Mouse (Mus musculus) liver, postnatal 0 days (tissue): ENCODE data around the gene Tedc1. TPM values are rescaled to one million over a fixed set of nuclear protein-coding genes. Genes with fewer than 3 reads are reported as not detected.
A peak's percentile ranks its signal among the peaks of the same experiment; 100 is the strongest.

Experiments
- ATAC-seq: fragments of 200-750 bp; cut with Nextera tagmentation; 2 replicates; pipeline ENCODE4 v1.8.0; 2017; ENCODE audit warnings: mild to moderate bottlenecking, moderate library complexity
- DNase-seq: peaks from one replicate; pipeline ENCODE4 v3.0.0-alpha.2; 2016
- H3K27ac ChIP-seq: fragments of 300-500 bp; sonication (generic); 2 replicates; pipeline ENCODE4 v1.5.1; 2014; ENCODE audit warnings: antibody characterized with exemption, moderate library complexity, mild to moderate bottlenecking, low read depth
- H3K27me3 ChIP-seq: fragments of 300-500 bp; sonication (generic); 2 replicates; pipeline ENCODE4 v1.6.1; 2014; ENCODE audit warnings: low read length, control low read depth, mixed read lengths; ENCODE audit not compliant: insufficient read depth
- H3K36me3 ChIP-seq: fragments of 300-500 bp; sonication (generic); replicated peaks from 2 replicates; pipeline ENCODE4 v1.6.1; 2014; ENCODE audit warnings: mild to moderate bottlenecking, control low read depth, low read length, moderate library complexity, mixed read lengths; ENCODE audit not compliant: insufficient read depth
- H3K4me1 ChIP-seq: fragments of 300-500 bp; sonication (generic); 2 replicates; pipeline ENCODE4 v1.6.1; 2014; ENCODE audit warnings: antibody characterized with exemption, mild to moderate bottlenecking, control low read depth; ENCODE audit not compliant: insufficient read depth
- H3K4me2 ChIP-seq: fragments of 300-500 bp; sonication (generic); 2 replicates; pipeline ENCODE4 v1.6.1; 2014; ENCODE audit warnings: low read depth, mild to moderate bottlenecking, low read length, moderate library complexity, mixed read lengths
- H3K4me3 ChIP-seq: fragments of 300-500 bp; sonication (generic); 2 replicates; pipeline ENCODE4 v1.5.1; 2014; ENCODE audit warnings: low read depth, low read length
- H3K9ac ChIP-seq: fragments of 300-500 bp; sonication (generic); replicated peaks from 2 replicates; pipeline ENCODE4 v1.6.1; 2014; ENCODE audit warnings: mild to moderate bottlenecking, moderate library complexity
- H3K9me3 ChIP-seq: fragments of 300-500 bp; sonication (generic); 2 replicates; pipeline ENCODE4 v1.6.1; 2016; ENCODE audit warnings: mild to moderate bottlenecking, control low read depth, low read length, mixed read lengths
- CTCF ChIP-seq: sonication (generic); IDR thresholded peaks from 2 replicates; pipeline ENCODE4 v1.5.1; 2016; ENCODE audit warnings: antibody characterized with exemption, low read depth
- EP300 ChIP-seq: IDR thresholded peaks from 2 replicates; pipeline ENCODE4 v1.6.1; 2016; ENCODE audit warnings: antibody characterized with exemption, low read depth, mild to moderate bottlenecking
- WGBS: fragments of 180-500 bp; shearing (Covaris S2); extraction: QIAGEN DNeasy Blood & Tissue Kit; methylation state at CpG from one replicate; pipeline ENCODE4 v1.1.7; 2014; ENCODE audit not compliant: insufficient replicate concordance; 5-methylcytosine and 5-hydroxymethylcytosine counted together
- polyA plus RNA-seq: library from polyadenylated mRNA; unstranded; fragments of >200 nt; fragmentation: Nextera tagmentation; extraction: Ambion mirVana; gene quantifications from 2 replicates; pipeline ENCODE4 v1.2.1, GENCODE M21; 2015

Tedc1 gene
- polyA plus RNA-seq, 1 experiment from 2014 or later: 4.6 TPM

DNA sequence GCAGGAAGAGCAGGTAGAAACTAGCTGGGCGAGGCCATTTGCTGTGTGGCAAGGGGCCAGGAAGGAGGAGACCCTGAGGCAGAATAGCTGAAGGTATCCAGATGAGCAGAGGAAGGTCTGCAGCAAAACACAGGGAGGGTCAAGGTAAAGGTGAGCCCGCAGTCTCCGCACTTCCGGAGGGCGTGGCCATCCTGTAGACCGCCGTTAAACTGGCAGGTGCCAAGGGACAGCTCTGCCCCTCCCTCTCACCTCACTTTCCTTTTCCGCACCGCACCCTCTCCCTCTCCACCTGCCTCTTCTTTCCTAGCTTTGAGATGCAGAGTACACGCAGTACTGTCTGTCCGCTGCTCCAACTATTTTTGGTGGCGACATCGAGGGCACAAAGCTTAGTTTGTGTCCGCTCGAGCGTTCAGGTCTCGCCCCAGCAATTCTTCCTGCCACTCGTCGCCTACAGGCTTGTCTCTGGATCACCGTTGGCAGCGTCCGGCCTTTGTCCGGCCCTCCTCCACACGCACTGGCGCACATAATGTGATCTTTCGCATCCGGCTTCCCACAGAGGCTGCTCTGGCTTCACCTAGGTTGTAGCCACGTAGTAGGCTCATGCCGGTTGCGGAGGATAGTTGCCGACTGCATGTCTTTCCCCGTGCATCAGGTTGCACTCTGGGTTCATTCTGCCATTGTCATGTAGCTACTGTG, 997 bp upstream of the Tedc1 start:
- no peak for ATAC-seq
- H3K4me1 ChIP-seq: peaks cover 36% of the 10 kb centered on the region

DNA sequence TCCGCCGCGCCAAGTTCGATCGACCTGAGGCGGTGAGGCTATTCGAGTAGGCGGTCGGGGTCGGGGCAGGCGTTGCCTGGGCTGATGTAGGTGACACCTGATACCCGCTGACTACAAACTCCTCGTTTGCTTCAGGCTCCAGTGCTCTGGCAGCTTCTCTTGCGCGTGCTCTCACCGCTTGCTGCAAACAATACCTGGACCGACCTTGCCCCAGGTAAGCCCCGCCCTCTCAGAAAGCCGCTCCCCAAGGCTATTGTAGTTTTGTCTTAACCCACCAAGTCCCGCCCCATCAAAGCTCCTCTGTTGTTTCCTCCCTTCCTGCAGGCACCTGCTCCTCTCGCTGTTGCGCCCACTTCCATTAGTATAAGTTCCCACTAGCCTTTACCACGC, 314 bp downstream of the Tedc1 start:
- Histone ChIP-seq H3K9me3 (no peaks in the 10 kb centered on the region), H3K9ac (peak overlapping the region; percentile 76), H3K4me3 (peak overlapping the region; percentile 79), H3K27me3 (peaks cover 6% of the 10 kb centered on the region; the same call in 1 of the 2 replicates), H3K36me3 (no peaks in the 10 kb centered on the region), H3K4me2 (peak overlapping the region; percentile 96), H3K4me1 (peaks cover 31% of the 10 kb centered on the region), H3K27ac (peak overlapping the region; percentile 64)
- WGBS: 0% methylated on average over 23 of the region's 23 CpGs
- ATAC-seq (no peak; the same call in 1 of the 2 replicates), DNase-seq (peak; percentile 46)
- no peak for TF ChIP-seq CTCF
- no peak for TF ChIP-seq EP300

More for the DNA sequence above, 997 bp upstream of the Tedc1 start:
- peak overlapping the region; percentile 58 for H3K9ac ChIP-seq
- peaks cover 17% of the 10 kb centered on the region for H3K27me3 ChIP-seq
- peak overlapping the region; percentile 47 for H3K4me3 ChIP-seq
- H3K9me3 ChIP-seq: no peaks in the 10 kb centered on the region
- H3K27ac ChIP-seq: peak overlapping the region; percentile 60
- peak; percentile 57 for DNase-seq
- 7% methylated on average over 32 of the region's 32 CpGs for WGBS
- TF ChIP-seq CTCF: no peak; the same call in 1 of the 2 replicates
- TF ChIP-seq EP300: no peak
- H3K36me3 ChIP-seq: no peaks in the 10 kb centered on the region
- H3K4me2 ChIP-seq: peak overlapping the region; percentile 84

DNA sequence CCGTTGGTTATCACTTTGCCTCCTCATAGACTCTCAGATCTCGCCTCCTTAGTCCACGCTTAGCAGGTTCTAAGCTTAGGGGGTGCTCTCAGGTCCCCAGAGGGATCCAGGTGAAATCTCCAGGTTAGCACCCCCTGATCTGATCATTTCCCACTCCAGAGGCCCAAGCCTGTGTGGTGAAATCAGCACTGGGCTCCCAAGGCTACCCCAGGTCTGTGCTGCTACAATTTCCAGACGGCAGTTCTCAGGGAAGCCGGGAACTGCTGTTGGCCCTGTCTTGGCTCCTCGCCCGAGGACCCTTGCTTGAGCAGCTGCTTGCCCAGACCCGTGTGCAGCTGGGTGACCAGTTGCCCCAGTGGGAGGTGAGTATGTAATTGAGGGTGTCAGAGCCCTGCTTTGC, 781 bp downstream of the Tedc1 start:
- Histone ChIP-seq H3K9ac (peak overlapping the region; percentile 76), H3K4me1 (peaks cover 26% of the 10 kb centered on the region), H3K4me2 (peak overlapping the region; percentile 96), H3K36me3 (no peaks in the 10 kb centered on the region), H3K4me3 (peak overlapping the region; percentile 79), H3K9me3 (no peaks in the 10 kb centered on the region), H3K27ac (no peak overlapping the region), H3K27me3 (0 out of 2 replicates have a peak, but pooled peaks cover 1% of the 10 kb centered on the region)
- TF ChIP-seq CTCF (no peak), EP300 (no peak)
- peak; percentile 24 for DNase-seq
- WGBS: 52% methylated on average over 8 of the region's 8 CpGs
- ATAC-seq: no peak

DNA sequence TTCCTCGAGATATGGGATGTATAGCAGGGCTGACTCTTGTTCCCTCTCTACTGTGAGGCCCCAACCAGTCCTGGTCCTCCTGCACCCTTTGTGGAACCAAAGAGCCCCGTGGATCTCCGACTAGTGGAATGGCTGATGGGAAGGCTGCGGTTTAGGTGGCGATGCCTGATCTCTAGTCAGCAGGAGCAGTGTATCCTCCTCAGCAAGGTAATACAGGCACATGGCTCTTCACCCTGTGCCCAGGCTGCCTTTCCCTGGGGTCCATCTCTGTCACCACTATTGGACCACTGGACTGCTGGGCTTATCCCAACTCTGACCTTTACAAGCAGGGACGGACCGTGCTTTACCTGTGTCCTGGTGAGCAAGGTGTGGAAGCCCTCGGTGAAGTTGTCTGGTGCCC, 1.3 kb downstream of the Tedc1 start:
- H3K4me3 ChIP-seq: no peak overlapping the region
- no peak for TF ChIP-seq EP300
- TF ChIP-seq CTCF: no peak
- H3K4me2 ChIP-seq: peak overlapping the region; percentile 96; the same call in 1 of the 2 replicates
- H3K4me1 ChIP-seq: peaks cover 21% of the 10 kb centered on the region
- no peaks in the 10 kb centered on the region for H3K36me3 ChIP-seq
- DNase-seq (no peak), ATAC-seq (no peak)
- no peaks in the 10 kb centered on the region for H3K27me3 ChIP-seq
- no peak overlapping the region for H3K9ac ChIP-seq
- 90% methylated on average over 8 of the region's 8 CpGs for WGBS
- no peaks in the 10 kb centered on the region for H3K9me3 ChIP-seq
- H3K27ac ChIP-seq: no peak overlapping the region

DNA sequence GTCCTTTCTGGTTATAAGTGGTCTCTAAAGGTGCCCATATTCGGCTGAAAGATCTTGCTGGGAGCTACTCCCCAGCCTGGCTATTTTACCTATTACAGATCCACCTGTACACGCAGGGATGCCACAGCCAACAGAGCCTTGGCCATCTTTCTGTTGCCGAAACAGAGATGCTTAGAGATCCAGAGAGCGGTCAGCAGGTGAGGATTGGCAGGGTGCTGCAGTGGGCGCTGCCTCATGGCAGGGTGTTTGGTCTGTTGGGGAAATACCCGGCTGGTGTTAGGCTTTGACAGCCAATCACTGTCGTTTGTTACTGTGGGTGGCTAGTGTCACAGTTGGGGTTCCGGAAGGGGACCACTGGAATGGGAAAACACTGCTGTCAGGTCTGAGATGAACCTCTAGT, 1.8 kb downstream of the Tedc1 start:
- Histone ChIP-seq H3K36me3 (no peaks in the 10 kb centered on the region), H3K27me3 (no peaks in the 10 kb centered on the region), H3K9me3 (no peaks in the 10 kb centered on the region), H3K4me3 (no peak overlapping the region), H3K4me1 (peaks cover 20% of the 10 kb centered on the region), H3K9ac (no peak overlapping the region), H3K4me2 (no peak overlapping the region), H3K27ac (no peak overlapping the region)
- no peak for ATAC-seq
- 89% methylated on average over 8 of the region's 8 CpGs for WGBS
- TF ChIP-seq CTCF (no peak), EP300 (no peak)
- no peak for DNase-seq

DNA sequence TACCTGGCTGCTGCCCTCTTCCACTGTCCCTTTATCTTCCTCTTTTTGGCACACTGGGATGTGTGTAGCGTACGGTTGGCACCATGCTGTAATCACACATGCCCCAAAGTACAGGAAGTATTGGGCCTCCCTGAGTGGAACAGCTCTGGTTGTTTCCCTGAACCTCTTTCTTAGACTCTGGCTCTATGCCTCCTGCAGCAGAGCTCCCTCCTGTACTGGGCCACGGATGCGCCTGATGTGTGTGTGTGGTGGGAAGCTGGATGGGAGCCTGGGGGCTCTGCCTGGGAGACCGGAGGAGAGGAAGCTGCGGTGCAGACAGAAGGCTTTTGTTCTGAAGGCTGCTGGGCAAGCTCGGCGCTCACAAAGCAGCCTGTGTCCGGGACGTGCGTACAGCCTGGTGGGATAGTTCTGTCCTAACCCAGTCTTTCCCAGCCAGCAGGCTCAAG, 7.4 kb downstream of the Tedc1 start:
- H3K27ac ChIP-seq: no peak overlapping the region
- H3K36me3 ChIP-seq: 0 out of 2 replicates have a peak, but pooled peaks cover 6% of the 10 kb centered on the region
- no peak for TF ChIP-seq CTCF
- TF ChIP-seq EP300: no peak
- H3K4me1 ChIP-seq: peaks cover 5% of the 10 kb centered on the region; the same call in 1 of the 2 replicates
- H3K9ac ChIP-seq: no peak overlapping the region
- no peak for DNase-seq
- no peak for ATAC-seq
- 77% methylated on average over 11 of the region's 11 CpGs for WGBS
- no peak overlapping the region for H3K4me2 ChIP-seq
- H3K4me3 ChIP-seq: no peak overlapping the region
- no peaks in the 10 kb centered on the region for H3K9me3 ChIP-seq
- H3K27me3 ChIP-seq: no peaks in the 10 kb centered on the region
